Mouse (Mus musculus) neutrophil, adult 59 days (primary cell): ENCODE results near the gene Celsr1. TPM values are rescaled to one million over a fixed set of nuclear protein-coding genes. Genes with fewer than 3 reads are reported as not detected.

Experiments used
- total RNA-seq, 2 experiments: library from RNA; stranded (reverse); gene quantifications; 1 replicate in 1 of 2; 2 replicates in 1 of 2; pipeline ENCODE4 v1.2.4; 2023

Gene Celsr1
- total RNA-seq: 1 to 10 TPM; 1.4 to 3.0 TPM

DNA sequence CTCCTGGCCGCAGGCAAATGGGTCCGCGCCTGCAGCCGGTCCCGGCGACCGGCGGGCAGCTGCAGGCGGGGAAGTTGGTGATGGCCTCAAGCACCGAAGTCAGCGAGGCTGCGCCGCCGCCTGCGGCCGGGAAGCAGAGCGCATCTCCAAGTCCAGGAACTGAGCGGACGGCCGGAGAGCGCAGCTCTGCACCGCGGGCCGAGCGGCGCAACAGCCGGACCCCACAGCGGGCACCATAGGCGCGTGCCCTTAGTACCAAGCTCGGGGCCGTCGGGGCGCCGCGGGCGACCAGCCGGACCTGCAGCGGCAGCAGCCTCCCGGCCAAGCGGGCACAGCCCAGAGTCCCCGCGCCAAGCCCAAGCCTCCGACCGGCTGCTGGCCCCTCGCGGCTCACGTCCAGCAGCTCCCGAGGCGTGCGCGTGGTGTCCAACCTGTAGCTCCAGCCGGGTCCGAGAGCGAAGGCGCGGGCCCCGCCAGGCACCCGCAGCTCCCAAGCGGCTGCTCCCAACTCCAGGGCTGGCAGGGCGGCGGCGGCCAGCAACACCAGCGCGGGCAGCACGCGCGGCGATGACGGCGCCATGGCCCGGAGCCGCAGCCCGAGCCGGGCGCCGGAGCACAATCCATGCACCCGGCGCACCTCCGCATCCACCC, at the start of gene Celsr1:
Gene Celsr1 (minus strand): TSS at position 587 of the 651 bp plus-strand sequence.

GRCm38 (mm10) chr15:86057413-86057812, 23.8 kb upstream of the Celsr1 start, which contains the start of gene Gramd4:
Gene Gramd4 (plus strand): TSS chr15:86057695.

DNA sequence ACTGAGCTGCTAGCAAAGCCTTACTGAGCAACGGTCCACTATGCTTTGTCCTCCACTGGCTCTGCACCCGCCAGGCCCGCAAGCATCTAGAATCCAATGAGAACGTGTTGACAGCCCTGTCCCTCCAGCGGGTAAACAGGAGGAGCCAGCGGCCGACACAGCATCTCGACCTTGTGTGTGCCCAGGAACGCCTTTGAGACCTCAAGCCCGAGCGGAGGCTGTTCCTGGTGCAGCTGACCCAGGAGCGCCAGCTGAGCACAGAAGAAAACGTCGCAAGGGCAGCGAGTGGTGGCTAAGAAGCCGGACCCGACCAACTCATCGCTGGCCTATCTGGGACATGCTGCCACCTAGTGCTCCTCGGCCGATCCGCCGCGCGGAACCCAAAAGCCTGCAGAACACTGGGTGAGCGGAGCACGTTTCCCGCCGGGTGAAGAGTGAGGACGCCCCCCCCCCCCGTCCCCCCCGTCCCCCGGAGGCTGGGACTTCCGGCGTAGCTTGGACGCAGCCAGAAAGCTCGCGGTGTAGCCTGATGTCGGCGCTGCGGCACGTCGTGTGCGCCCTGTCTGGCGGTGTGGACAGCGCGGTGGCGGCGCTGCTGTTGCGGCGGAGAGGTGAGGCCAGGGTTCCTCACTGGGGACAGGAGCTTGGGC, 154.6 kb downstream of the Celsr1 start, which contains the start of gene Trmu:
Gene Trmu (plus strand): TSS at position 465 of the 650 bp plus-strand sequence.

GRCm38 (mm10) chr15:85859490-85860031, 174.0 kb downstream of the Celsr1 start, which contains the start of gene Gtse1:
Gene Gtse1 (plus strand): TSS chr15:85859745.

Other genes with a start within 250 kb of the Celsr1 start
- gene Cdpf1, start 222.1 kb downstream of the Celsr1 start, total RNA-seq: 1 to 10 TPM; 6.4 to 6.9 TPM
- gene Pkdrej, start 212.0 kb downstream of the Celsr1 start, total RNA-seq: not detected
- 10 to 100 TPM in 1 of 2 experiments, 1 to 10 TPM in 1; 9.1 to 12.2 TPM for gene Ttc38, start 201.5 kb downstream of the Celsr1 start, total RNA-seq
- gene Gtse1, start 174.0 kb downstream of the Celsr1 start, total RNA-seq: 10 to 100 TPM; 15.2 to 15.8 TPM
- gene Trmu, start 154.5 kb downstream of the Celsr1 start, total RNA-seq: 10 to 100 TPM in 1 of 2 experiments, 1 to 10 TPM in 1; 9.5 to 11.7 TPM
- gene Gramd4, start 23.9 kb upstream of the Celsr1 start, total RNA-seq: 10 to 100 TPM; 10.2 to 17.1 TPM
- gene Cerk, start 152.4 kb upstream of the Celsr1 start, total RNA-seq: 10 to 100 TPM; 28.3 to 36.8 TPM
- gene Tbc1d22a, start 180.7 kb upstream of the Celsr1 start, total RNA-seq: 10 to 100 TPM; 37.6 to 39.8 TPM